Mouse (Mus musculus) retina, embryonic 14.5 days (tissue): Measurements from ENCODE around the gene Olfr235.
"Not testable (repeated sequence)": the region's sequence is repeated elsewhere in the genome, so short reads cannot be mapped to it uniquely, and the experiment has no call there.

ENCODE experiments used
- DNase-seq: peaks from one replicate; pipeline ENCODE4 v3.0.0-alpha.2; 2015; ENCODE audit warnings: low spot score

The Olfr235 gene

DNA sequence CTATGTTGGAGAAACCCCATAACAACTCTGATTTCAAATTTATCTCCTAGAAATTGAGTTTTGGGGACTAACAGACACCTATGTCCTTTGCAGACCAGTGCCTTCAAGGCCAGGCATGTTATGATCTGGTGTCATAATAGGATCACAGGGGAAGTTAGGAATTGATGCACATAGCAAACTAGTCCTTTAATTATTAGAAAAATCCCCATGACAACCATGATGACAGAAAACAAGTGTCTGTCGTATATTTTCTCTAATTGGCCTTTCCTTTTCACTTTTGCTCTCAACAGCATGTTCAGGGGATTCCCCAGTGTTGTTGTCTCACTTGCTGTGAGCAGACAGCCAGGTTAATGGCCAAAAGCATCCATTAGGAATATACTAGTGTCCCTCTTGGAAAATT lies at the start of gene Olfr235:
TSS of gene Olfr235 (plus strand) at position 301 of the 400 bp plus-strand sequence.
- DNase-seq, result no peak

DNA sequence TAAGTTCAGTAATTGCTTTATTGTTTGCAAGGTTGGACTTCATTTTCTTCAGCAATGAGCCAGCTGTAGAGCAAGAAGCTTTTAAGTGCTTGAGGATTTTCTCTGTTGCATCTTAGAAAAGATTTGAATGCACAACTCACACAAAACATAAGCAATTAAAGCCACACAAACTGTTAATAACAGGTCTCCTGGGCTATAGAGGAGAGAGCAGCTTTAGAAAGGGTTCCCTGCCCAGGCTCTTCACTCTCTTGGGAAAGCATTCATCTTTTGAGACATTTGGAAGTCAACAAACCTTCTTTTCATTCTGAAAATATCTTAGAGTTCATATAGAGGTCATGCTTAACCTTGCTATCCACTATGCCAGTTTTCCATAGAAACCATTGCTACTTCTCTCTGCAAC lies 28.3 kb upstream of the Olfr235 start, which contains the start of gene Olfr1432:
TSS of gene Olfr1432 (minus strand) at position 101 of the 400 bp plus-strand sequence.
- DNase-seq, result not testable (repeated sequence)

DNA sequence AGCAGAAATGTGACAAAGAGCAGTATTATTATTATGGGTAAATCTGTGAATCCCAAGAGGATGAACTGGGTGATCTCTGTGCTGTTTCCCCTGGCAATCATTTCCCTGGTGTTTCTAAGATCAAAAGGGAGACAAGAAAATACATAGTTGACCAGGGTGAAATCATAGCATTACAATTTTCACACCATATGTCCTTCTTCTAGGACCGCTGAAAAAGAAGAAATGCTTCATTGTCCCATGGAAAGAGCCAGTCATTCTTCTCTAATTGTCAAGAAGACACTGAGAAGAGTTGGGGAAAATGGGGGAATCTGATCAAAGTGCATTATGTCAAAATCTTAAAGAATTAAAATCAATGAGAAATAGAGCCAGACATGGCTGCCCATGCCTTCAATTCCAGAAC lies 19.3 kb upstream of the Olfr235 start, which contains the start of gene Olfr262:
TSS of gene Olfr262 (minus strand) at position 101 of the 400 bp plus-strand sequence.
- no peak for DNase-seq

GRCm38 (mm10) chr19:12279554-12279953 lies 18.7 kb downstream of the Olfr235 start, which contains the start of gene Olfr1434:
Gene Olfr1434 (plus strand): TSS chr19:12279854.
- no peak for DNase-seq

DNA sequence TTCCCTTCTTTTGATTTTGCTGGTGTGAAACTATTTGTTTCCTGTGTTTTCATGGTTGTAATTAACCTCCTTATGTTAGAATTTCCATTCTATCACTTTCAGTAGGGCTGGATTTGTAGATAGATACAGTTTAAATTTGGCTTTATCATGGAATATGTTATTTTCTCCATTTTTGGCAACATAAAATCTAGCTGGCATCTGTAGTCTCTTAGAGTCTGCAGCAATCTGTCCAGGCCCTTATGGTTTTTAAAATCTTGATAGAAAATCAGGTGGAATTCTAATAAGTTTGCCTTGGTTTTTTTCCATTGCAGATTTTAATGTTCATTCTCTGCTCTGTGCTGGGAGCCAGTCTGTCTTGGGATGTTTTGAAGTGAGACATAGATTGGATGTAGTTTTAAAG lies 32.1 kb downstream of the Olfr235 start:
- DNase-seq, result no peak

- not testable (repeated sequence) for DNase-seq
These were observed 38.2 kb downstream of the Olfr235 start, which contains the start of gene Olfr1436 for GRCm38 (mm10) chr19:12299030-12299429. Gene Olfr1436 (minus strand): TSS chr19:12299130.
